Mouse (Mus musculus): ENCODE data around the gene Cdc123. TPM values are rescaled to one million over a fixed set of nuclear protein-coding genes. Genes with fewer than 3 reads are reported as not detected.

Cdc123 gene
- total RNA-seq, 2 experiments from 2014 or later = 72.9 to 74.8 TPM

DNA sequence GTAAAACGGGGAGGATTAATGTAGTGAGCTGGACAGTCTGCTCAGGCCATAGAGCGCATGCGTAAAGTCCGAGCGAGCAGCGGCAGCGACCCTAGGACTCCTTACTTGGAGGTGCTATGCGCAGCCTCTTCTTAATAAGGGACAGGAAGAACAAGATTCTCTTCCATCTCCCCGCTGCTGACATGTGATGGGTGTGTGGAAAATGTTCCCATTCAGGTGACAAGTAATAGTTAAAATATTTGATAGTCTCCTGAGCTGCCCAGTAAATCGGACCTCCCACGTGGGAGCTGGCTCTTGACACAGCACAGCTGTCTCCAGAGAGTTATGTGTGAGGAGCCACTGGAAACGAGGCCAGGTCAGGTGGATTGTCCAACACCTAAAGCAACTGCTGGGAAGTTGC, 98.4 kb downstream of the Cdc123 start:
- intact Hi-C loops (cut with DNase I) = no loop called here
- no peak for DNase-seq

Other genes starting within 250 kb of the Cdc123 start
- 1 to 10 TPM; 5.0 TPM for gene Camk1d, start 130.6 kb downstream of the Cdc123 start, total RNA-seq (2021)
- 10 to 100 TPM; 16.9 to 17.5 TPM for gene Nudt5, start 145 bp downstream of the Cdc123 start, total RNA-seq (2021)
- gene Gm13199, start 17.8 kb upstream of the Cdc123 start, total RNA-seq (2021) = not detected
- 10 to 100 TPM; 19.8 to 21.1 TPM for gene Sec61a2, start 50.3 kb upstream of the Cdc123 start, total RNA-seq (2021)
- gene Dhtkd1, start 97.6 kb upstream of the Cdc123 start, total RNA-seq (2021) = 1 to 10 TPM; 1.9 to 5.7 TPM
- 10 to 100 TPM; 12.6 to 13.4 TPM for gene Upf2, start 106.3 kb upstream of the Cdc123 start, total RNA-seq (2021)

All from heart, postnatal 14 days (tissue).